Mouse (Mus musculus): ENCODE measurements around the gene Sorcs2.

The Sorcs2 gene

DNA sequence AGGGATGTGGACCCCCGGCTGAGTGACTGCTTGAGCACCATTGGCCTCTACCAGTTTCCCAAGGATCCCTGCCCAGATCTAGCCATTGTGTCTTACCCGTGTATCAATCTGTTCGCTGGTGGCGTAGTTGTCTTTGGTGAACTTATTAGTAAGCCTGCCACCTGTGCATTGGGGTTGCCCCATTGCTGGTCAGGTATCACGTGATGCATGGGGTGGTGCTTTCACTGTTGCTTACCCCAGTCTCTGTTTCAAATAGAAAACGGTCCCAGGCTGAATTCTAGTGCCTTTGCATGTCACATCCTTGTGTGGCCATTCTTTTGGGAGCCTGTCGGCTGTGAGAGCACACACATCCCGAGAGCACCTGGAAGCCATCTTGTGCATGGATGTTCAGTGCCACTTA is 409.9 kb downstream of the Sorcs2 start:
- DNase-seq (ENCODE audit: low read depth), result no peak

DNA sequence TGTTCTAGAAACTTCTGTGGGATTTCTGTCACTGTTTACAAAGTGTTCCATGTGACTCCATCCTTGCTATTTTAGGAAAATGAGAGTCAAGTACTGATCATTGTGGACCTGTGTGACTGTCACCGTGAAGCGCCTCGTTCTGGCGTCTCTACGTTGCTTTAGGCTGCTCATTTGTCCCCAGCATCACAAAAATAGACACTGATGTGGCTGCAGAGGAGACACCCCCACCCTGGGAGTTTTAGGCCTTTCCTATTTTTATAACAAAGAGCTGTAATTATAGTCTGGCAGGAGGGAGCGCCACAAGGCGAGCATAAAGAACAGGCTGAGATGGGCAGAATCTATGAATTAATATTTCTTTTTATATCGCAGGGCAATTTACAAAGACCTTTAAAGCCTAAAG is 412.3 kb downstream of the Sorcs2 start:
- no peak for DNase-seq (ENCODE audit: low read depth)

DNA sequence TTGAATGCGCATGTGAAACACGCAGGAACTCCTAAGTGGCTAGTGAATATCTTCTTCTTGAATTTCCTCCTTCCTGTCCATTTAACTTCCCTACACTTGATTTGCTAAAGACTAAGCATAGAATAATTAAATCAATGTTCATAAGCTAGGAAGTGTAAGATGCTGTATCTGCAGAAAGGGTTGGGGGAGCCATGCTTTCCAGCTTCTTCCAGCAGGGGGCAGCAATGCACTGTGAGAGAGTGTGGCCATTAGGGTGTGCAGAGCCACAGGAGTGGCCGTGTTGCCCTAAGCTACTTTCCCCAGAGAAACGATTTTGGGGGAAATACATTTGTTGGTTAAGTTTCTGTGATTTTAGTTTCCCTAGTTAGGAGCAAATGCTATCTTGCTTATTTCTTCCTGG is 416.0 kb downstream of the Sorcs2 start:
- no peak for DNase-seq (ENCODE audit: low read depth)

DNA sequence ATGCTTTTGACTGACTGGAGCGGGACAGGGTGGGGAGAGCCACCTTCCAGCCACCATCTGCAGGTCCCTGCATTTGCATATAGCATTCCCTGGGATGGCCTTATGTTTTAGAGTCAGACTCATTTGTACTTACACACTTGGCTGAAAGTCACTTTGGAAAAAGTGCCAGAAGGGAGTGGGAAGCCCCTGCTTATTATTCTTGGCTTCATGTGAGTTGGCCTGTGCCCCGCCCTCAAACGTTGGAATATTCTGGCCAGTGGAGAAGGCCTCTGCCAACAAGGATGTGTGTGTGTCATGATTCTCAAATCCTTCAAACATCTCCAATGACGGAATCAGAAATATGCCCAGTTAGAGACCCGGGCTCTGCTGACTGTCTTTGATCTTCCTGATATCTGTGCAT is 416.6 kb downstream of the Sorcs2 start:
- DNase-seq (ENCODE audit: low read depth), result no peak

DNA sequence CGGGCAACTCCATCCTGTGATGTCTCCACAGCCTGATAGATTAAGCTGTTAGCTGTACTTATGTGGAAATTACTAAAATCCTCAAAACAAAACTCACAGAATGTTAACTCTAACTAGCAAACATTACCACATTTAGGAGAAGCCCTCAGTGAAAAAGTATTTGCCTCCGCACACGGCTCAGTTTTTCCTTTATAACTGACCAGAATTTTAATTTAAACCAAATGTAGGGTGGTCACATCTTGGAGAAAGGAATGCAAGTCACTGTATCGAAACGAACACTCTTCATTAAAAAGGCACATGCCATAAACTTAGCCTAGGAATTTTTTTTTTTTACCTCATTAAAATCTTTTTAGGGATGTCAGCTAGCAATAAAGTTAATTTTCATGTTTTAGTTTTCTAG is 417.4 kb downstream of the Sorcs2 start:
- no peak for DNase-seq (ENCODE audit: low read depth)

DNA sequence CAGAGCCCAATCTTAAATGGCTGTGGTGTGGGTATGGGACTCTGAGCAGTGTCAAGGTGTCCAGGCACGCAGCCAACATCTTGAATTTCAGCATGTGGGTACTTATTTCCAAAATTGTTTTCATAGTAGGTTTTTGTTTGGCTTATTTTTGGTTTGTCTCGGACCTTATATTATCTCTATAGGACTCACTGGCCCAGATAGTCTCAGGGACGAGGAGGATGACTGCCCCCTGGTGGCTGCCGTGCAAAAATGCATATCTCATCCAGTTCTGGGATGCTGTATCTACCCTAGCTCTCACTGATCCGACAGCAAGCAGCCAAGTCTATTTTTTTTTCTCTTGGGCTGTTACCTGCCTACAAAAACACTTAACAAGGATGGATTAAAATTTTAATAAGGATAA is 422.3 kb downstream of the Sorcs2 start:
- no peak for DNase-seq (ENCODE audit: low read depth)

DNA sequence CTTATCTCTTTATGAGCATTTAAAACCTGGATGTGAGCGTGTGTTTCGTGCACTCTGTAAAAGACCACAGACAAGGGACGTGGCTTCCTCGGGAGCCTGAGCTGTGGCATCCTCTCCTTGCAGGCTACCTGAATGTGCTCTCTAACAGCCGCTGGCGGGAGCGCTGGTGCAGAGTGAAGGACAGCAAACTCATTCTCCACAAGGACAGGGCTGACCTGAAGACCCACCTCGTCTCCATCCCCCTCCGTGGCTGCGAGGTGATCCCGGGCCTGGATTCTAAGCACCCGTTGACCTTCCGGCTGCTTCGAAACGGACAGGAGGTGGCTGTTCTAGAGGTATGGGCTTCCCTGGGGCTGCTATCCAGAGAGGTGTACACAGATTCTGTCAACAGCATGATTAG is 423.7 kb downstream of the Sorcs2 start:
- DNase-seq (ENCODE audit: low read depth), result no peak

DNA sequence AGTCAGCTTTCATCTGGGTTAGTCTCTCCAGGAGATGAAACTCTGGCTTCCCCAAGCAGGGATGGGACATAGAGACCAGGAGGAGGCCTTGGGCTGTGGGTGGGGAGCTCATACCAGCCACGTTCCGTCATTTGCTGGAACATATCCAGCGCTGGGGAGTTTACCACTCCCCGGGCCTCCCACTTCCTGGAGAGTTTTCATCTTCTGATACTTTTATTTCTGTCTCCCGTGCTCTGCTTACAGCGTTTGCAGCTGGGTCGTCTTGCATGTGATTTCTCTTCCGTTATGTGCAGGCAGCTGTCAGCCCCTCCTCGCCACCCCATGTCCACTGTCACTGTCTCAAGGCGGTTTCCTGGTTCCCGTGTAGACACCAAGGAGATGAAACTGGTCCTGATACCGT is 424.1 kb downstream of the Sorcs2 start:
- DNase-seq (ENCODE audit: low read depth), result peak; percentile 60

DNA sequence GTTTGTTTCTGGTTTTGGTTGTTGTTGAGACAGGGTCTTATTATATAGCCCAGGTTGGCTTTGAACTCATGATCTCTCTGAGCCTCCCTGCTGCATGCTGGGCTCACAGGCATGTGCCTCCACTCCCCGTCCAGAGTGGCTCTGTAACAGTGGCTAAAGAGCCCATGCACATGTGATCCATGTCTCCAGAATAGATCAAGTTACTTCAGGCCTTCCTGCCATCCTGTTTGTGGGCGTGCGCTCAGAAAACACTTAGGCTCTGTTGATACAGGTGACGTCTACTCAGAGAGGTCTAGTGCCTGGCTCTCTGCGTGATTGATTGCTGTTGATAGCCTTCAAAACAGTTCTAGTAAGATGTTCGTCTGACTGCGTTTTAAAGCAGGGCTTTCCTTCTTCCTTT is 425.2 kb downstream of the Sorcs2 start:
- DNase-seq (ENCODE audit: low read depth), result no peak

DNA sequence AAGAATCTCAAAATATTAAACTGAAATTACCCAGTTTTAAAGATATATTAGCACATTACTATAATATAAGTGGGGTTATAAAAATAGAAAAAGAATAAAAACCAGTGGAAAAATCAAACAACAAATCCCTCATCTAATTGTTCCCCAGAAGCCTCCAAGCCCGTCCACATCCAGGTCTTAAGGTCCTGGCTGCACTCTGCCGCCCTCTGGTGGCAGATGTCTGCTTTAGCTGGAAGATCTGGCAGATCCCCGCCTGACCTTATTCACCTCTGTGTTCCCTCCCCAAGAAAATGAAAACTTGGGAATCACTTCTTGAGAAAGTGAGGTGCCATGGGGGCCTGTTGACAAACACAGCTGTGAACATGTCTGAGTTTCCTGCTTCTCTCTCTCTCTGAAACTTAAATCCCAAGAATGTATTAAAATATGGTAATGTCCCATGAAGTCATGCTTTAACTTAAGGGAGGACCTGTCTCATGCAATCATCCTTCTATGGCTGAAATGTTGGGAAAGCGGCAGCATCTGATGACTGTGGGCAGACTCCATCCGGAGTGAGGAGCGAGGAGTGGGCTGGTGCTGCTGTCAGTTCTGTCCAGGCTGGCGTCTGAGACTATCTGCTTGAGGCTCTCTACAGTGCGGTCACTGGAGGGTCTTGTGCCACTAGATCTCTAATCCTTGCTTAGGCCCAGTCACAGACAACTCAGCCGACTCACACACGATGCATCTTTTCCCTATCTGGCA is 425.9 kb downstream of the Sorcs2 start:
- DNase-seq (ENCODE audit: low read depth), result no peak

DNA sequence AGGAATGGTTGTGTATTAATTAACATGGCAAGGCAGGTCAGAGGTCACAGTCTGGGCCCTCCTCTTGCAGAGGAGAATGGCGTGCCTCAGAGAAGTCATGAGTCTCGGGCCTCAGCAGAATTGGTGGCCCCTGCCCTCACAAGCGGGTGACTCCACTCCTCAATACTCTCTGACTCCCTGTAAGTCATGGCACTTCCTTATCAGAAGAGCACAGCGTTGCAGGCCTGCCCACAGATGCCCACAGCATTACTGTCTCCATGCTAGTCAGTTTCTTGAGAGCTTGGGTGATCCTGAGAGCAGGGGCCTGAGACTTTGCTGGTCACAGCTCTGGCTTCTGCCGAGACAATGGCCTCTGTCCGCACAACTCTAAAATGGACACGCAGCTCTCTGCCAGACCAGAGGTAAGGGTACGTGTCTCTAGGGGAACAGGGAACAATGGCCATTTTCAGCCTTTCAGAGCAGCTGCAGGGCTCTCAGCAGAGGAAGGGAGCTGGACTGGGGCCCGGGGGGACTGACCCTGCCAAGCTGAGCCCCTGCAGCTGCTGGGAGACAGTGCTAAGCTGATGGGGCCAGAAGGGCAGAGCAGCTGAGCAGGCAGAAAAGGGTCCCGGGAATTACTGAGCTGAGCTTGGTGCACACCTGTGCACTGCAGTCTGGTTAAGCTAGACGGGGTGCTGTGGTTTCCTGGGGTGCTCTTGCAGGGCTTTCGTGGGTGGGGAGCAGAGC is 427.4 kb downstream of the Sorcs2 start:
- no peak for DNase-seq (ENCODE audit: low read depth)

DNA sequence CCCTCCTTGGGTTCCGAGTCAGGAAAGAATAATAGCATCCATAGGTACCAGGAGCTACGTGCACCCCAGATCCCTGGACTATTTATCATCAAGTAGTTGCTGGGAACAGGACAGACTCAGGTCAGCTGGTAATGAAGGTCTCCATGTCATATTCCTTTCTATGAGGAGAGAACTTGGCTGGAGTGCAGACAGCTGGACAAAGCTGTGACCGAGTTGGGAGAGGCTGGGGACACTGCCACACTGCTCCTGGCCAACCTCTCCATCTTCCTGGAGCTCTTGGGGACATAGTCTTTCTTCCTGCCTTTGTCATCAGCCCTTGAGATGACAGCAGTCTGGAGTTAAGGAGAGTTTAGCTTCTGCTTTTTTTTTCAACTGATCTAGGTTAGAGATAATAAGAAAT is 428.1 kb downstream of the Sorcs2 start:
- no peak for DNase-seq (ENCODE audit: low read depth)
